Mouse (Mus musculus) layer of hippocampus, adult 9-10 months (tissue): Measurements from ENCODE around the gene Derl3.
A peak's percentile ranks its signal among the peaks of the same experiment; 100 is the strongest.
"Not testable (repeated sequence)": the region's sequence is repeated elsewhere in the genome, so short reads cannot be mapped to it uniquely, and the experiment has no call there.

Source experiments
- DNase-seq: peaks from one replicate; pipeline ENCODE4 v3.0.0; 2022; ENCODE audit warnings: low spot score

Gene Derl3

GRCm38 (mm10) chr10:75893089-75893750 lies at the start of gene Derl3:
Gene Derl3 (plus strand): TSS chr10:75893413.
- DNase-seq = peak; percentile 96

- not testable (repeated sequence) for DNase-seq
Observed at GRCm38 (mm10) chr10:75843898-75844297, 49.3 kb upstream of the Derl3 start.

DNA sequence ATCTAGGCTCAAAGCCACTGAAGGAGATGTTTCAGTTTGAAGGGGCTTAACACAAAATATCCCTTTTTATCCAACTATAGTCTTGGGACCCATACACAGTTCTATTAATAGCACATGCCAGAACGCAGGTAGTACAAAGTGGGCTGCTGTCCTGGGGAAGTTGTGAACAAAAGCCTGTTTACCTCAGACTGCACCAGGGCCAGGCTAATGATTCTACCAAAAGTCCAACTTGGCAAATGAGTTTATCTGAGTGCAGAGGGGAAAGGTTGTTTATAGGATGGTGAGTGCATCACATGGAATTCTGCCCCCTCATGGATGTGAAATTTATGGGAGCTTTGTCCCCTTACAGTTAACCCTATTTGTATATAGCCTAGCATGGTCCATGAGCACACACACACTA lies 48.4 kb upstream of the Derl3 start:
- DNase-seq = no peak

- DNase-seq = no peak
Observed at GRCm38 (mm10) chr10:75845306-75845930, 47.8 kb upstream of the Derl3 start.

- DNase-seq = no peak
Observed at GRCm38 (mm10) chr10:75848382-75848781, 44.8 kb upstream of the Derl3 start.

- no peak for DNase-seq
Observed at GRCm38 (mm10) chr10:75851076-75851475, 42.1 kb upstream of the Derl3 start.

- no peak for DNase-seq
Observed at GRCm38 (mm10) chr10:75851681-75852080, 41.5 kb upstream of the Derl3 start.

DNA sequence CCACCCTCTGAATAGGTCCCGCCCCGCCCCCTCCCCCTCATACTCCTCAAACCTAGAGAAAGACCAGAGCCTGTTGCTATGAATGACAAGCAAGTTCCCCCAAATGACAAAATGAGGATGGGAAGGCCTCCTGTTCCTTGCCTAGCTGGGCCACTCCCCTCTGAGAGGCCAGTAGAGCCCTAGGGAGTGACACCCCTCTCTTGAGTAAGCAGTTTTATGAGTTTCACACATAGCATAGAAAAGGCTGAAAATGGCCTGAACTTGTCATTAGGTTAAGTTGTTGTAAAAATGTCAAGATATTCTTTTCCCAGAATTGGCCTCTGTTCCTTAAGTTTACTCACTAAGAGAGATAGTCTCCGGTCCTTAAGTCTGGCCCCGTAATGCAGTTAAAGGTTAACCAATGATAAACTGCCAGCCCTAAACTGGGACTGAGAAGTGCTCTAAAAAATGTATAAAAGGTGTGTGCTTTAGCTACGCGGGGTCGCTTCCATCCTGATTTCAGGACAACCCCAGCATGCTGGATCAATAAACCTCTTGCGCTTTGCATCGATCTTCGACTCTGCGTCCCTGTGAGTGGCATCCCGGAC lies 40.6 kb upstream of the Derl3 start:
- no peak for DNase-seq

GRCm38 (mm10) chr10:75853452-75853851 lies 39.8 kb upstream of the Derl3 start:
- peak; percentile 83 for DNase-seq

GRCm38 (mm10) chr10:75854096-75854495 lies 39.1 kb upstream of the Derl3 start:
- no peak for DNase-seq

- DNase-seq = no peak
Observed at GRCm38 (mm10) chr10:75854791-75855190, 38.4 kb upstream of the Derl3 start.

DNA sequence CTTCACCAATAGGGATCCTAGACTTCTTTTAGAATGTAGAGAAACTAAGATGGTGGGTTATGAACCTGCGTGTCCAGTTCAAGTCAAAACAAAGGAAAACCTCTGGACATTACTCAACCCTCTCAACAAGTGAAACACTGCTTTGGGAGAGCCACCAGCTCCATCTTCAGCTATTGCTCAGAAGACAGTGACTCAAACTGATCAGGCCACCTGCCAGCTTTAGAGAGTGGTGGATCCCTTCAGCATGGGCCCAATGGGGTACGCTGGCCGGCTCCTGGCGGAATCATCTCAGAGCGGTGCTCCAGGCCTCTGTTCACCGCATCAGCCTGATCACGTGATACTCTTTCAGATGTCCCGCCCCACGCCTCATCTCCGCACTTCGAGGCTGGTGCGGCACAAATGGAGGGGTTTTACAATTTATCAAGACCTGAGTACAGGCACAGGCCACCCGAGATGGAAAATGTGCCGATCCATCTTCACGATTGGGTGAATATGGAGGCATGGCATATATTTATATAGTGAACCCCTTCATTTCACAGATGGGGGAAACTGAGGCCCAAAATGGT lies 37.7 kb upstream of the Derl3 start:
- DNase-seq = no peak

DNA sequence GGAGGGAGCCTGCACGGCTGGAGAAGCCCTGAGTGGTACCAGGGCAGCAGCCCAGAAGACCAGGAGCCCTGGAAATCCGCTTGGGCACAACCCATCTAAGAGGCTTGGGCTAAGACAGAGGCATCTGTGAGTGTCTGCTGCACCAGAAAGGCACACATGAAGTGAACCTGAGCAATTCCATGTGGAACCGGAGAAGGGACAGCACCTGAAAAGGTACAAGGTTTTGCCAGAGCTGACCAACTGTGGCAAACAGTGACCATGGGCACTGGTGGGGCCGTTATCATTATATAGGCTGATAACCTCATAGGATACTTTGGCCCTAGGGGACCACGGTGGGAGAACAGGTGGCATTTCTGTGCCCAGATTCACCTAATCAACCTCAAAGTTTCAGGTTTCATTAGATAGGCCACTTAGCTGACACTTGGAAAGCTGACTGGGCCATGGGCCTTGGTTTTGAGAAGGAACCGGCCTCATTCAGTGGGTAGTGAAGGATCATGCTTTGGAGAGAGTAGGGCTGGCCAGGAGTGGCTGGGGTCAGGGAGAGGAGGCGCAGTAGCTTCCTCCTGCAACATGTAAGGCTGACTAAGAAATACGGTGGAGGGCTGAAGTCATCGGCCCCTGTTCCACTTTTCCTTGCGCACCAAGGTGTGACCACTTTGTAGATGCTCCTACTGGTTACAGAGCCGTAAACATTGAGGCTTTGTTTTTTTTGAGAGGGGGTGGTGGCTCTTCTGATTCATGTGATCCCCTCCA lies 36.9 kb upstream of the Derl3 start:
- no peak for DNase-seq

GRCm38 (mm10) chr10:75856976-75857375 lies 36.2 kb upstream of the Derl3 start:
- no peak for DNase-seq

DNA sequence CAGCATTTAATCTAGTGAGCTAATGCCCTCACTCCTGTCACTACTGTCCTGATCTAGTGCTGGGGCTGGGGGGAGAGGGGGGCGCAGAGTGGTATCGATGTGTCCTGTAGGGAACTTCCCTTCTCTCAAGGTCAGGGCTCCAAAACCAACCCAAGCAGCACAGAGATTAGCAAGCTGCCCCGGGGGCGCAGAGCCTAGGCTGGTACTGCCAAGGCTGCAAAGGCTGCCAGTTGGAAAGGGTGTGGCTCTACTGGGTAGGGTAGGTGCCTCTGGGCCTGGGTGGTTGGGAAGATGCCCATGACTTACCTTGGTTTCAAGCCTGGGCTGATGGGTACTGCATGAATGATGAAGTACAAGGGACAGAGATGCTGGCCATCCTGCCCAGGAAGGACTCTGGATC lies 35.6 kb upstream of the Derl3 start:
- DNase-seq = no peak

DNA sequence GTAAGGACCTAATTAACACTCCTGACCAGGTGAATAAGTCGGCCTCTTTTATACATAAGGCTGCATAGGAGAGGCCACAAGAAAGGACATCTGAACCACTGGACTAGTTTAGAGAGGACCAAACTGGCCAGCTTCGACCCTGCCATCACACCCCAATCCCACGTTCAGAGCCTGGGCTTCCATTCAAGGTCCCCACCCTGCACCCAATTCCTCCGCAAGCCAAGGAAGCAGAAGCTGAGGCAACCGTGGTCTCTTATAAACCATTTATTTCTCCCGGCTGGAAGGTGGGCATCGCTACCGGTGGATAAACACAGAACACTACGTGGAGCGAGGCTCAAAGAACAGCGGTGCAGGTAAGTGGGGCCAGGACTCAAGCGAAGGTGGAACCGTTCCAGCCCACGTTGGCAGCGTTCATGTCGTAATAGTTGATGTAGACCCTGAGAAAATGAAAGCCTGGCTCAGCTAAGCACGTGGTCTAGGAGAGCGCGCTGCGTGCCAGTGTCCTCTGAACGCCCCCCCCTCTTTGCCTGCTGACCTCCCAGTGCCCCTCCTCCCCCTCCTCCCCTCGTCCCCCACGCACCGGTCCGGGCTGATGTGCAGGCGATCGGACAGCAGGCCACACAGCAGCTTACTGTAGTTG lies 34.0 kb upstream of the Derl3 start:
- no peak for DNase-seq

DNA sequence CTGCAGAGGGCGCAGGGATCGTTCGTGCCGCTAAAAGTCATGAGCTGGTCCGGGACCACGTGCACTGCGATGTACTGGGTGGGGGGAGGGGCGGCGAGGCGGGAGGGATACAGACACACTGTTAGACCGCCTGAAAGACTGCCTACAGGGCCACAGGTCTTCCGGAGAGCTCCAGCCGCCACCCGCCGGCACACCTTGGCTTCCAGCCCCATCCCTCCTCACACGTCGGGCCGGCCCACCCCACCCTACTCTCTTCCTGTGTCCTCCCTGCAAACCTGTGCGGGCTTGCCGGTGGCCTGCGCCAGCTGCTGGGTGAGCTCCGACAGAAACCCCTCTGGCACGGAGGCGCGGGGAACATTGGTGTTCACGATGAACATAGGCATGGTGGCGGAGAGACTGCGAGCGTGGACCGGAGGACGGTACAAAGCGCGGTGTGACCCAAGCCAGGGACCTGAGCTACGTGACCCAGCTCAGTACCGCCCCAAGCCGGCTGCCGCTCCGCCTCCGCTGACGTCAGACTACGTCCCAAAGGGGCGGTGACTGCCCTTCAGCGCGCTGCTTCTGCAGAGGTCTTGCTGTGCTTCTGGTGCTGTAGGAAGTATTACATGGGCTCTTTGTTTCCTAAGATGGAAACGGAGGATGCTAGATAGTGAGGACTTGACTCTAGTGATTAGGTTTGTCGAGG lies 33.3 kb upstream of the Derl3 start, which contains the start of gene Mif:
TSS of gene Mif (minus strand) at position 455 of the 685 bp plus-strand sequence.
- DNase-seq = peak; percentile 48

DNA sequence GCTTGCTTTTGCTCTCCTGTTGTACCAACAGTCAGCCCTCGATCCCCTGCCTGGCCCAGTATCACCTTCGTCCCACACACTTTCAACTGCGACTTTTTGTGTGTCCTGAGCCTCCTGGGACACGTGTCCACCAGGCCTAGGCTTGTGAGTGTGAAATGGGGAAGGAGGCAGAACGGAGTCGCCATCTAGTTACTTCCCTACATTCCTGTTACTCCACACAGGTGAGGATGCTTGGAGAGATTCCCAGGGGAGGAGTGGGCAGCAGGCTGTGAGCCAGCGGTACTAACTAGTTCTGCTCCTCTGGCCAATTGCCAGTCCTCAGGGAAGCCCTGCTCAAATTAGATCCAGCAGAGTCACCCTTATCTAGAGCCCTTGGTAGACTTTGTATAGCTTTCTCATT lies 32.5 kb upstream of the Derl3 start:
- no peak for DNase-seq

- DNase-seq = no peak
Observed at GRCm38 (mm10) chr10:75861587-75861986, 31.6 kb upstream of the Derl3 start.

DNA sequence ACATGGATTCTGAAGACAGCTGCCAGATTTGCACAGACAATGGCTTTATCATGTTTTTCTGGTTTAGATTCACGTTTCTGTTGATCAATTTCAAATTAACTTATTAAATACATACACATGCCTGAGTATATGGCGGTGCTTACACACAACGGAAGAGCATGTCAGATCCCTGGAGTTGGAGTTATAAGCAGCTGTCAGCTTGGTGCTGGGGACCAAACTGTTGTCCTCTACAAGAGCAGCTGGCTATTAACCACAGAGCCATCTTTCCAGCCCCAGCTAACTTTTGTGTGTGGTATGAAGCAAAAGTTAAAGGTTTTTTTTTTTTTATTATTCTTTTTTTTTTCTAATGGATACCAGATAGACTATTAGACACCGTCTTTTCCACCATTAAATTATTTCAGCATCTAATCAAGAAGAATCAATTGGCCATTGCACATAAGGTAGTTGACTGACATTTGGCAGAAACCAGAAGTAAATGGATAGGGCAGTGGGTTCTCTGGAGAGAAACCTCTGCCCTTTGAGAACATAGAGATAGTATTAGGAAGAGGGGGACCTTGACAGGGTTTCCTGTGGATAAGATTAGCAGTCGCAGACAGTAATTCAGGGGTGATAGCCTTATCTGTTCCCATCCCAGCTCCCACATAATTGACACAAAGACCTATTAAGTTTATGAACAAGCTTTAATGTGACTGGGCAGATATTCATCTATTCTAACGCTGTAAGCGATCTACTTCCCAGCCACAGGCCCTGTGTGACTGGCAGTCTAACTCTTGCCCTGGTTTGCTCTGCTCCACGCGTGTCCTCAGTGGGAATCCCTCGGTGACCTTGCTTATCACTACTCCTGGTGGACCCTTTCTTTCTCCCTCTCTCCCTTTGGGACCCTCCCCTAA lies 20.9 kb upstream of the Derl3 start:
- DNase-seq = no peak
